Mouse (Mus musculus) kidney, postnatal 0 days (tissue): Measurements from ENCODE around the gene Casp7. TPM values are rescaled to one million over a fixed set of nuclear protein-coding genes. Genes with fewer than 3 reads are reported as not detected.
A peak's percentile ranks its signal among the peaks of the same experiment; 100 is the strongest.

ENCODE experiments used
- ATAC-seq: fragments of 200-750 bp; cut with Nextera tagmentation; replicated peaks from 2 replicates; pipeline ENCODE4 v1.8.0; 2017; ENCODE audit warnings: low read depth, moderate number of reproducible peaks, moderate TSS enrichment, moderate library complexity; ENCODE audit not compliant: low FRiP score
- DNase-seq: peaks from one replicate; pipeline ENCODE4 v3.0.0-alpha.2; 2016; ENCODE audit warnings: low spot score
- H3K27ac ChIP-seq: fragments of 300-500 bp; sonication (generic); 2 replicates; pipeline ENCODE4 v1.5.1; 2014; ENCODE audit warnings: mild to moderate bottlenecking
- H3K27me3 ChIP-seq: fragments of 300-500 bp; sonication (generic); 2 replicates; pipeline ENCODE4 v1.6.1; 2014; ENCODE audit warnings: low read length, mixed read lengths; ENCODE audit not compliant: insufficient read depth
- H3K36me3 ChIP-seq: fragments of 300-500 bp; sonication (generic); 2 replicates; pipeline ENCODE4 v1.6.1; 2014; ENCODE audit warnings: low read length, mixed read lengths; ENCODE audit not compliant: insufficient read depth
- H3K4me1 ChIP-seq: fragments of 300-500 bp; sonication (generic); replicated peaks from 2 replicates; pipeline ENCODE4 v1.6.1; 2014; ENCODE audit warnings: antibody characterized with exemption, low read length, mixed read lengths; ENCODE audit not compliant: insufficient read depth
- H3K4me2 ChIP-seq: fragments of 300-500 bp; sonication (generic); 2 replicates; pipeline ENCODE4 v1.6.1; 2014; ENCODE audit warnings: mild to moderate bottlenecking, low read length, moderate library complexity, mixed read lengths
- H3K4me3 ChIP-seq: fragments of 300-500 bp; sonication (generic); replicated peaks from 2 replicates; pipeline ENCODE4 v1.5.1; 2014; ENCODE audit warnings: low read depth, low read length
- H3K9ac ChIP-seq: fragments of 300-500 bp; sonication (generic); 2 replicates; pipeline ENCODE4 v1.6.1; 2014; ENCODE audit warnings: low read depth, low read length
- H3K9me3 ChIP-seq: fragments of 300-500 bp; sonication (generic); replicated peaks from 2 replicates; pipeline ENCODE4 v1.6.1; 2016; ENCODE audit warnings: low read length, inconsistent platforms, mixed read lengths
- CTCF ChIP-seq: IDR thresholded peaks from 2 replicates; pipeline ENCODE4 v1.5.1; 2016; ENCODE audit warnings: antibody characterized with exemption, low read depth, mild to moderate bottlenecking, moderate library complexity
- WGBS: fragments of 180-500 bp; shearing (Covaris S2); extraction: QIAGEN DNeasy Blood & Tissue Kit; methylation state at CpG from one replicate; pipeline ENCODE4 v1.1.7; 2014; 5-methylcytosine and 5-hydroxymethylcytosine counted together
- polyA plus RNA-seq: library from polyadenylated mRNA; unstranded; fragments of >200 nt; fragmentation: Nextera tagmentation; extraction: Ambion mirVana; gene quantifications from 2 replicates; pipeline ENCODE4 v1.2.1, GENCODE M21; 2015

Gene Casp7
- polyA plus RNA-seq, 1 experiment from 2014 or later: 24.2 TPM

DNA sequence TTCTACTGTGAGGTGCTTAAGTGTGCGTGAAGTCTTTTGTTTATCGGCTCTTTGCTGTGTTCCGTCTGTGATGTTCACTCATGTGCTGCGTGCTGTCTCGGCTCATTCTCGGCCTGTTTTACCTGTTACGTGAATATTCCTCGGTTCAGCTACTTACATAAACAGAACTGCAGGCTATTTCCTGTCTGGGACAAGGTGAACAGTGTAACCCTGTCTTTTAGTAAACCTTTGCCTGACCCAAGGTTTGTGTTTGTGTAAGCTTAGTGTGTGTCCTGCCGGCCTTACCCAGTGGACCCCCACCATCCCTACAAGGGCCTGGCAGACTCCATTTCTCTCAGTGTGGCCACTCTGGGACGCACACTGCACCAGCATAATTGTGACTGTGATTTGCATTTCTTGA is 35.8 kb downstream of the Casp7 start:
- Histone ChIP-seq H3K9me3 (no peaks in the 10 kb centered on the region), H3K27ac (no peak overlapping the region), H3K4me2 (no peak overlapping the region), H3K36me3 (0 out of 2 replicates have a peak, but pooled peaks cover 14% of the 10 kb centered on the region), H3K9ac (no peak overlapping the region), H3K4me3 (no peak overlapping the region), H3K27me3 (no peaks in the 10 kb centered on the region), H3K4me1 (no peaks in the 10 kb centered on the region)
- WGBS: 41% methylated on average over 10 of the region's 10 CpGs
- DNase-seq (peak; percentile 27), ATAC-seq (no peak)
- TF ChIP-seq CTCF: no peak

DNA sequence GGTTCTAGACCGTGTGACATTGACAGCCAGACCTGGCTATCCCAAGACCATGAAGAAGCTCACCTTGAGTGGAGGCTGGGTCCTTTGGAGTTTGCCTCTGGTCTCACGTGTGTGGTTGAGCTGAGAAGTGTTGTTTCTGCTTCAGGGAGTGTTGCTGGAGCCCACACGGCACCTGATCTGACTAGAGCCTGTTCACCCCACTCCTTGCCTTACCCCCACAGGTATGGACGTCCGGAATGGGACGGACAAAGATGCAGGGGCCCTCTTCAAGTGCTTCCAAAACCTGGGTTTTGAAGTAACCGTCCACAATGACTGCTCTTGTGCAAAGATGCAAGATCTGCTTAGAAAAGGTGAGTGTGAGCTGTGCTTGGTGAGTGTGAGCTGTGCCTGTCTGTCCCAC is 36.7 kb downstream of the Casp7 start:
- no peak for ATAC-seq
- no peaks in the 10 kb centered on the region; the same call in 1 of the 2 replicates for H3K4me1 ChIP-seq
- H3K36me3 ChIP-seq: 0 out of 2 replicates have a peak, but pooled peaks cover 14% of the 10 kb centered on the region
- no peak for DNase-seq
- no peak overlapping the region for H3K27ac ChIP-seq
- no peak overlapping the region for H3K4me3 ChIP-seq
- H3K4me2 ChIP-seq: no peak overlapping the region
- TF ChIP-seq CTCF: no peak
- H3K9me3 ChIP-seq: no peaks in the 10 kb centered on the region
- 86% methylated on average over 7 of the region's 7 CpGs for WGBS
- no peak overlapping the region for H3K9ac ChIP-seq
- no peaks in the 10 kb centered on the region for H3K27me3 ChIP-seq

DNA sequence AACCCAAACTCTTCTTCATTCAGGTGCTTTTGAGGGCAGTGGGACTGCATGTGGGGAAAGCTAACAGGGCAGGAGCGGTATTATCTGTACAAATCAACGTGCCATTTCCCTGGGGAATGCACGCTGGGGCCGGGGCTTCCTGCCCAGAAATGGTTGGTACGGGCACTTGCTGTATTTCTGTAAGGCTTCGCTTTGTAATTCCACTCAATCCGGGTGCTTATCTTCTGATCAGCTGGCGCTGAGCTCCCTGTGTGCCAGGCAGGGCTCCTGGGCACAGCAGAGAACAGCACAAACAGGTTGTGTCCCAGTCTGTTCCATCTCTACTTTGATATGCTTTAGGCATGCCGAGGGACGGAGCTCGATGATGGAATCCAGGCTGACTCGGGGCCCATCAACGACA is 39.5 kb downstream of the Casp7 start:
- Histone ChIP-seq H3K4me2 (no peak overlapping the region), H3K4me1 (no peaks in the 10 kb centered on the region; the same call in 1 of the 2 replicates), H3K9me3 (no peaks in the 10 kb centered on the region), H3K27me3 (no peaks in the 10 kb centered on the region), H3K4me3 (no peak overlapping the region), H3K27ac (no peak overlapping the region), H3K36me3 (0 out of 2 replicates have a peak, but pooled peaks cover 20% of the 10 kb centered on the region), H3K9ac (no peak overlapping the region)
- WGBS: 82% methylated on average over 13 of the region's 13 CpGs
- ATAC-seq (no peak), DNase-seq (no peak)
- no peak for TF ChIP-seq CTCF

GRCm38 (mm10) chr19:56438357-56439071 is 41.6 kb downstream of the Casp7 start:
- Histone ChIP-seq H3K4me3 (no peak overlapping the region), H3K9ac (no peak overlapping the region), H3K36me3 (0 out of 2 replicates have a peak, but pooled peaks cover 23% of the 10 kb centered on the region), H3K4me1 (no peaks in the 10 kb centered on the region; the same call in 1 of the 2 replicates), H3K4me2 (no peak overlapping the region), H3K9me3 (no peaks in the 10 kb centered on the region), H3K27ac (peak overlapping the region; percentile 42; the same call in 1 of the 2 replicates), H3K27me3 (no peaks in the 10 kb centered on the region)
- no peak for DNase-seq
- no peak for ATAC-seq
- WGBS: 59% methylated on average over 7 of the region's 7 CpGs
- no peak for TF ChIP-seq CTCF

DNA sequence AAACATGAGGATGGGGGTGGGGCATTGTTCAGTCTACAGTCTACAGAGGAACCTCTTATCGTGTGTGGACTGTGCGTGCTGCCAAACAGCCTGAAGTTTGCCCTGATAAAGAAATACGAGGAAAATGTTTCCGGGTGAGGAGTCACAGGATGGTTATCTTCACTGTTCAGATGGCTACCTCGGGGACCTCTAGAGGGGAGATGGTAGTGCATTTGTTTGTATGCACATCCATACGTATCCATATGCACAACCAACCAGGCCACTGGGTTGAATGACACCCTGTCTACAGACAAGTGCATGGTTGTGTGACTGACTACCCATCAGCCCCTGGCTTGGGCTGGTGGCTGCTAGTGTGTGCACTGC is 42.1 kb downstream of the Casp7 start:
- Histone ChIP-seq H3K27me3 (no peaks in the 10 kb centered on the region), H3K27ac (0 out of 2 replicates have a peak overlapping the region, but pooled peaks have one; percentile 36), H3K9ac (no peak overlapping the region), H3K4me3 (no peak overlapping the region), H3K36me3 (0 out of 2 replicates have a peak, but pooled peaks cover 17% of the 10 kb centered on the region), H3K4me1 (no peaks in the 10 kb centered on the region; the same call in 1 of the 2 replicates), H3K9me3 (no peaks in the 10 kb centered on the region), H3K4me2 (no peak overlapping the region)
- no peak for DNase-seq
- no peak for TF ChIP-seq CTCF
- ATAC-seq: no peak
- 64% methylated on average over 6 of the region's 6 CpGs for WGBS

- Histone ChIP-seq H3K36me3 (0 out of 2 replicates have a peak, but pooled peaks cover 9% of the 10 kb centered on the region), H3K4me3 (no peak overlapping the region), H3K9ac (no peak overlapping the region), H3K9me3 (no peaks in the 10 kb centered on the region), H3K27ac (no peak overlapping the region), H3K27me3 (no peaks in the 10 kb centered on the region), H3K4me2 (no peak overlapping the region), H3K4me1 (no peaks in the 10 kb centered on the region; the same call in 1 of the 2 replicates)
- no peak for TF ChIP-seq CTCF
- 81% methylated on average over 14 of the region's 14 CpGs for WGBS
- DNase-seq (no peak), ATAC-seq (no peak)
Observed at GRCm38 (mm10) chr19:56443445-56443844, 46.5 kb downstream of the Casp7 start.
